Mouse (Mus musculus): ENCODE data around the gene Med11.

- TF ChIP-seq EP300 (optimal IDR thresholded peaks at IDR 0.05) (no peak), CTCF (IDR thresholded peaks at IDR 0.05; ENCODE audit: low read depth) (no peak)
Measured at GRCm38 (mm10) chr11:70469764-70470163, 18.0 kb downstream of the Med11 start.

Measured in stomach, postnatal 0 days (tissue).